In the genomic region with DNA sequence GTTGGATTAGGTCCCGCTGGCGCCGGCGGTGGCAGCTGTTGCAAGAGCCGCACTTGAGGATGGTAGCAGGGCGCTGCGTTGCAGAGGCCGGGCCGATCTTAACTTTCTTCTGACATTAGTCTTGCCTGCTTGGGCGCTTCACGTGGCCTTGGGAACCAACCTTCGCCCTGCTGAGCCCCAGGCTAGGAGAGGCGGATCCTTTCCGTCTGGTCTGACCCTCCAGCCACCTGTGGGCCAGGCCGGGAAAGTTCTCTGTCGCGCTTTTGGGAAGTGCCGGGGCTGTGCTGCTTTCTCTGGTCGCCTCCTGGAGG, we compare ENCODE assay signal across 7 mouse cellular contexts. TPM values are rescaled to one million over a fixed set of nuclear protein-coding genes. Genes with fewer than 3 reads are reported as not detected.
A peak's percentile ranks its signal among the peaks of the same experiment; 100 is the strongest.
DNase-seq lines count a peak whose midpoint lies in the region; ATAC-seq lines count a peak whose summit lies in the region.

A gene (minus strand): TSS at position 223 of the 311 bp plus-strand sequence.

- H3K9ac ChIP-seq in embryonic facial prominence, embryonic 15.5 days: 0 out of 2 replicates have a peak within 1 kb of the TSS, but pooled peaks have one; percentile 9
- H3K9ac ChIP-seq in heart, embryonic 13.5 days: peak within 1 kb of the TSS; percentile 79
- peak within 1 kb of the TSS; percentile 65 for H3K9ac ChIP-seq in kidney, embryonic 16.5 days (replicated peaks; ENCODE audit: low read length)

- peak within 1 kb of the TSS; percentile 71 for H3K4me2 ChIP-seq in embryonic facial prominence, embryonic 15.5 days (replicated peaks)
- H3K4me2 ChIP-seq in heart, embryonic 13.5 days: peak within 1 kb of the TSS; percentile 87
- peak within 1 kb of the TSS; percentile 61 for H3K4me2 ChIP-seq in kidney, embryonic 16.5 days (replicated peaks; ENCODE audit: low read depth, low read length)

- H3K9me3 ChIP-seq in embryonic facial prominence, embryonic 15.5 days (replicated peaks): no peaks in the 10 kb centered on the region
- no peaks in the 10 kb centered on the region for H3K9me3 ChIP-seq in heart, embryonic 13.5 days
- H3K9me3 ChIP-seq in kidney, embryonic 16.5 days (ENCODE audit: low read length): no peaks in the 10 kb centered on the region

- H3K27ac ChIP-seq in embryonic facial prominence, embryonic 15.5 days (replicated peaks): peak within 1 kb of the TSS; percentile 65
- H3K27ac ChIP-seq in heart, embryonic 13.5 days (replicated peaks): no peak within 1 kb of the TSS
- no peak within 1 kb of the TSS for H3K27ac ChIP-seq in kidney, embryonic 16.5 days (ENCODE audit: low read length)

- no peaks in the 10 kb centered on the region for H3K36me3 ChIP-seq in embryonic facial prominence, embryonic 15.5 days
- H3K36me3 ChIP-seq in heart, embryonic 13.5 days: no peaks in the 10 kb centered on the region
- no peaks in the 10 kb centered on the region for H3K36me3 ChIP-seq in kidney, embryonic 16.5 days (ENCODE audit: insufficient read depth, low read length)

- peaks cover 23% of the 10 kb centered on the region for H3K27me3 ChIP-seq in embryonic facial prominence, embryonic 15.5 days
- peaks cover 35% of the 10 kb centered on the region for H3K27me3 ChIP-seq in heart, embryonic 13.5 days (replicated peaks)
- H3K27me3 ChIP-seq in kidney, embryonic 16.5 days (ENCODE audit: insufficient read depth, low read length): peaks cover 24% of the 10 kb centered on the region

- WGBS in embryonic facial prominence, embryonic 15.5 days: 3% methylated on average over 19 of the region's 19 CpGs
- 2% methylated on average over 19 of the region's 19 CpGs for WGBS in heart, embryonic 13.5 days
- WGBS in kidney, embryonic 16.5 days: 2% methylated on average over 19 of the region's 19 CpGs

- peak; percentile 92 for DNase-seq in adrenal gland, postnatal 14 days
- peak; percentile 77 for DNase-seq in lung, postnatal 36 days
- peak; percentile 75 for DNase-seq in skeletal muscle tissue, adult 2 months (ENCODE audit: low read depth, low spot score)
- no peak for DNase-seq in layer of hippocampus, adult 18-20 months (ENCODE audit: low spot score in 2 of 2)

- peak within 1 kb of the TSS; percentile 40 for H3K4me3 ChIP-seq in embryonic facial prominence, embryonic 15.5 days (replicated peaks)
- peak within 1 kb of the TSS; percentile 52 for H3K4me3 ChIP-seq in heart, embryonic 13.5 days
- H3K4me3 ChIP-seq in kidney, embryonic 16.5 days (ENCODE audit: low read length): peak within 1 kb of the TSS; percentile 42

- 0 out of 2 replicates have a peak, but pooled peaks have one; percentile 24 for ATAC-seq in embryonic facial prominence, embryonic 15.5 days (ENCODE audit: insufficient number of reproducible peaks, low FRiP score, low TSS enrichment, low read depth)
- no peak for ATAC-seq in heart, embryonic 13.5 days (ENCODE audit: extremely low read depth, insufficient number of reproducible peaks, low FRiP score, low TSS enrichment)
- peak; percentile 66; the same call in 1 of the 2 replicates for ATAC-seq in kidney, embryonic 16.5 days (ENCODE audit: low FRiP score, low TSS enrichment)

- H3K4me1 ChIP-seq in embryonic facial prominence, embryonic 15.5 days: peaks cover 13% of the 10 kb centered on the region
- peaks cover 14% of the 10 kb centered on the region for H3K4me1 ChIP-seq in heart, embryonic 13.5 days
- H3K4me1 ChIP-seq in kidney, embryonic 16.5 days (ENCODE audit: insufficient read depth, low read length): peaks cover 9% of the 10 kb centered on the region

RNA-seq across cellular contexts. Expression of the gene that starts here (rescaled TPM):
- total RNA-seq in adrenal gland, postnatal 14 days (2021): 101 and 110 TPM in 2 replicates
- polyA plus RNA-seq in embryonic facial prominence, embryonic 15.5 days (2015; fragmentation: Nextera tagmentation; extraction: Ambion mirVana): 30.3 and 31.6 TPM in 2 replicates
- 6.3 TPM in 2 replicates for polyA plus RNA-seq in heart, embryonic 13.5 days (2015; fragmentation: Nextera tagmentation; extraction: Ambion mirVana)
- polyA plus RNA-seq in kidney, embryonic 16.5 days (2015; fragmentation: Nextera tagmentation; extraction: Ambion mirVana): 5.3 and 5.7 TPM in 2 replicates
- total RNA-seq in layer of hippocampus, adult 18-20 months (2021): under 1 TPM in 1 of 2 experiments, not detected in 1; 0.30 TPM

Comparison
In these comparisons a context has a peak if more than half of its experiments do, and no peak if none do; other contexts are left out.
1. RNA of the gene that starts here (total RNA-seq): 101 to 110 TPM in adrenal gland, postnatal 14 days; 0.30 TPM in layer of hippocampus, adult 18-20 months; every median in the first group is over 10 times any median in the second.
2. DNase-seq: peak in adrenal gland, postnatal 14 days (single experiment), lung, postnatal 36 days (single experiment) and skeletal muscle tissue, adult 2 months (single experiment); none in layer of hippocampus, adult 18-20 months (0 of 2).
3. H3K9ac ChIP-seq: peak in every context shown above with its lines; median percentile 79 in heart, embryonic 13.5 days; 65 in kidney, embryonic 16.5 days; 9 in embryonic facial prominence, embryonic 15.5 days.
4. Peak in every context shown above with its lines, with median percentiles within 50 percentile points of each other: H3K4me2 ChIP-seq and H3K4me3 ChIP-seq.